Mouse (Mus musculus) leukemia stem cell, adult 10-12 weeks (primary cell): Measurements from ENCODE around the gene Srsf5. TPM values are rescaled to one million over a fixed set of nuclear protein-coding genes. Genes with fewer than 3 reads are reported as not detected.

Experiments
- polyA plus RNA-seq: library from polyadenylated mRNA; stranded (reverse); fragments of >175 nt; gene quantifications from 2 replicates; pipeline ENCODE4 v1.2.3, GENCODE M21; 2012; ENCODE audit warnings: low replicate concordance

Srsf5 gene
- 12.6 and 81.5 TPM in 2 replicates for polyA plus RNA-seq

GRCm38 (mm10) chr12:80945334-80945995 is at the start of gene Srsf5:
Gene Srsf5 (plus strand): TSS chr12:80945504.

DNA sequence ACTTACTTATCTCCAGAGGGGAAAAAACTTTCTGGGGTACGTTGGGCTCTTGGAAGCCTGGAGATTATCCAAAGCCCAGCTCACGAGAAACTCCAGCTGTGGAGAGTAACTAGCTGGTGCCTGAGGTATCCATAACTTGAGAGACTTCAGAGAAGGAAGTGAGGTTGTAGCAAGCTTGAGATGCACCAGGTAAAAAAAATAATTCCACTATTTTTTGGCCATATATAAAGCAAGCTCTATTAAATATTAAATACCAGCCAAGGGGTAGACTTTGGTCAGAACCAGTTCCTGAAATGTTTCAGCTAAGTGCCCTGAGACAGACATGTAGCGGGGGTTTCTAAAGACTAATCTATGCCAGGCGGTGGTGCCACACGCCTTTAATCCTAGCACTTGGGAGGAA is 23.3 kb downstream of the Srsf5 start, which contains the start of gene Slc10a1:
Gene Slc10a1, minus strand, starts transcription at position 101 of the 400 bp plus-strand sequence.

Other genes starting within 250 kb of the Srsf5 start
- not detected in 2 replicates for gene Ccdc177, start 184.8 kb upstream of the Srsf5 start, polyA plus RNA-seq
- gene Susd6, start 155.0 kb upstream of the Srsf5 start, polyA plus RNA-seq, result 15.4 and 32.6 TPM in 2 replicates
- not detected in 2 replicates for gene Slc10a1, start 23.2 kb downstream of the Srsf5 start, polyA plus RNA-seq
- gene Smoc1, start 81.3 kb downstream of the Srsf5 start, polyA plus RNA-seq, result 0.10 TPM in 1 of 2 replicates, not detected in the other